Mouse (Mus musculus): Measurements from ENCODE around the gene Arhgap25. TPM values are rescaled to one million over a fixed set of nuclear protein-coding genes. Genes with fewer than 3 reads are reported as not detected.

Gene Arhgap25
- polyA plus RNA-seq (2017; shearing (Covaris generic)) = 100 to 1,000 TPM; 151 to 170 TPM

GRCm38 (mm10) chr6:87532953-87533710 lies at the start of gene Arhgap25:
TSS of gene Arhgap25 (minus strand) at chr6:87533259.

GRCm38 (mm10) chr6:87428487-87429044 lies 104.5 kb downstream of the Arhgap25 start, which contains the start of gene Bmp10:
TSS of gene Bmp10 (plus strand) at chr6:87428994.

Other genes starting within 250 kb of the Arhgap25 start
- 1 to 10 TPM in 1 of 2 experiments, under 1 TPM in 1; 0.28 to 1.5 TPM for gene Antxr1, start 197.4 kb downstream of the Arhgap25 start, polyA plus RNA-seq (2017; shearing (Covaris generic))
- not detected for gene Gkn1, start 182.3 kb downstream of the Arhgap25 start, polyA plus RNA-seq (2017; shearing (Covaris generic))
- gene Gkn2, start 159.9 kb downstream of the Arhgap25 start, polyA plus RNA-seq (2017; shearing (Covaris generic)) = not detected
- gene Gkn3, start 144.3 kb downstream of the Arhgap25 start, polyA plus RNA-seq (2017; shearing (Covaris generic)) = not detected
- under 1 TPM in 1 of 2 experiments, not detected in 1; 0.18 TPM for gene Bmp10, start 104.3 kb downstream of the Arhgap25 start, polyA plus RNA-seq (2017; shearing (Covaris generic))
- gene Prokr1, start 57.5 kb upstream of the Arhgap25 start, polyA plus RNA-seq (2017; shearing (Covaris generic)) = 1 to 10 TPM in 1 of 2 experiments, under 1 TPM in 1; 0.12 to 1.8 TPM
- gene Aplf, start 138.9 kb upstream of the Arhgap25 start, polyA plus RNA-seq (2017; shearing (Covaris generic)) = 10 to 100 TPM in 1 of 2 experiments, 1 to 10 TPM in 1; 7.1 to 10.2 TPM
- gene Efcc1, start 197.6 kb upstream of the Arhgap25 start, polyA plus RNA-seq (2017; shearing (Covaris generic)) = under 1 TPM; 0.35 to 0.89 TPM
- not detected for gene Gp9, start 244.8 kb upstream of the Arhgap25 start, polyA plus RNA-seq (2017; shearing (Covaris generic))

All from inflammation-experienced regulatory T-cells (primary cell).